In genomic region chr8:111733581-111734243, GRCm38 (mm10) we compare ENCODE assay signal across 9 mouse cellular contexts. TPM values are rescaled to one million over a fixed set of nuclear protein-coding genes. Genes with fewer than 3 reads are reported as not detected.
A peak's percentile ranks its signal among the peaks of the same experiment; 100 is the strongest.
DNase-seq lines count a peak whose midpoint lies in the region; ATAC-seq and TF ChIP-seq lines count a peak whose summit lies in the region.
"Had no signal": no experiment of that assay in that cellular context is flagged by ENCODE, and none has a peak within 500 bp of the region (broad histone marks: within the 10 kb centered on the region; RNA-seq: fewer than 3 reads in every experiment).

No protein-coding gene starts in this region.

- no peak overlapping the region for H3K4me3 ChIP-seq in lung, embryonic 14.5 days (ENCODE audit: low read depth, low read length)
- H3K4me3 ChIP-seq in hindbrain, embryonic 10.5 days, result peak overlapping the region; percentile 77
- H3K4me3 ChIP-seq in limb, embryonic 13.5 days, result no peak overlapping the region

- H3K36me3 ChIP-seq in lung, embryonic 14.5 days (ENCODE audit: insufficient read depth), result no peaks in the 10 kb centered on the region
- H3K36me3 ChIP-seq in hindbrain, embryonic 10.5 days, result peaks cover 14% of the 10 kb centered on the region; the same call in 1 of the 2 replicates
- peaks cover 5% of the 10 kb centered on the region; the same call in 1 of the 2 replicates for H3K36me3 ChIP-seq in limb, embryonic 13.5 days

- no peak for TF ChIP-seq CTCF in lung, embryonic 14.5 days (IDR thresholded peaks at IDR 0.05; ENCODE audit: low read depth)

- ATAC-seq in lung, embryonic 14.5 days (ENCODE audit: insufficient read depth), result peak; percentile 8
- ATAC-seq in limb, embryonic 13.5 days (ENCODE audit: low FRiP score, low read depth), result 0 out of 2 replicates have a peak, but pooled peaks have one; percentile 6
- ATAC-seq in inflammation-experienced regulatory T-cells, adult 6 months, result no peak
- ATAC-seq in megakaryocyte-erythroid progenitor cell, adult 5-6 weeks (replicated peaks; ENCODE audit: low FRiP score, low TSS enrichment, poor library complexity, severe bottlenecking), result no peak

- peak overlapping the region; percentile 91 for H3K27ac ChIP-seq in lung, embryonic 14.5 days (ENCODE audit: low read depth)
- peak overlapping the region; percentile 93 for H3K27ac ChIP-seq in hindbrain, embryonic 10.5 days
- peak overlapping the region; percentile 76 for H3K27ac ChIP-seq in limb, embryonic 13.5 days

- peak overlapping the region; percentile 75 for H3K4me2 ChIP-seq in lung, embryonic 14.5 days
- H3K4me2 ChIP-seq in limb, embryonic 13.5 days (replicated peaks), result peak overlapping the region; percentile 81

- H3K9ac ChIP-seq in lung, embryonic 14.5 days, result peak overlapping the region; percentile 16; the same call in 1 of the 2 replicates
- H3K9ac ChIP-seq in limb, embryonic 13.5 days, result peak overlapping the region; percentile 26; the same call in 1 of the 2 replicates

- peaks cover 64% of the 10 kb centered on the region for H3K4me1 ChIP-seq in lung, embryonic 14.5 days (ENCODE audit: insufficient read depth)
- H3K4me1 ChIP-seq in hindbrain, embryonic 10.5 days (replicated peaks), result peaks cover 100% of the 10 kb centered on the region
- H3K4me1 ChIP-seq in limb, embryonic 13.5 days, result peaks cover 80% of the 10 kb centered on the region

- H3K27me3 ChIP-seq in lung, embryonic 14.5 days (ENCODE audit: insufficient read depth, low read length), result no peaks in the 10 kb centered on the region
- H3K27me3 ChIP-seq in hindbrain, embryonic 10.5 days (ENCODE audit: insufficient read depth, poor library complexity, severe bottlenecking), result no peaks in the 10 kb centered on the region
- no peaks in the 10 kb centered on the region for H3K27me3 ChIP-seq in limb, embryonic 13.5 days

- H3K9me3 ChIP-seq in lung, embryonic 14.5 days (ENCODE audit: low read depth, low read length), result no peaks in the 10 kb centered on the region
- H3K9me3 ChIP-seq in hindbrain, embryonic 10.5 days, result no peaks in the 10 kb centered on the region
- H3K9me3 ChIP-seq in limb, embryonic 13.5 days, result no peaks in the 10 kb centered on the region

- DNase-seq in lung, embryonic 14.5 days, result peak; percentile 74
- DNase-seq in lung, postnatal 25 days (ENCODE audit: low spot score), result no peak
- DNase-seq in embryo, embryonic 10 days (ENCODE audit: low spot score), result peak; percentile 76
- DNase-seq in hindbrain, embryonic 10.5 days (ENCODE audit: low spot score), result peak; percentile 62
- DNase-seq in adrenal gland, adult 8-10 months, result no peak

- WGBS in lung, embryonic 14.5 days, result 10% methylated on average over 5 of the region's 5 CpGs
- WGBS in hindbrain, embryonic 10.5 days, result 6% methylated on average over 5 of the region's 5 CpGs
- WGBS in limb, embryonic 13.5 days, result 8% methylated on average over 5 of the region's 5 CpGs

RNA-seq across cellular contexts. Expression of gene Bcar1, which starts 9.9 kb away (rescaled TPM):
- polyA plus RNA-seq in lung, embryonic 14.5 days (2014; fragmentation: Nextera tagmentation; extraction: Ambion mirVana), result 54.5 and 56.3 TPM in 2 replicates
- 61.6 and 63.9 TPM in 2 replicates for polyA plus RNA-seq in hindbrain, embryonic 10.5 days (2016; fragmentation: Nextera tagmentation; extraction: Ambion mirVana)
- 41.7 and 41.8 TPM in 2 replicates for polyA plus RNA-seq in limb, embryonic 13.5 days (2015; fragmentation: Nextera tagmentation; extraction: Ambion mirVana)
- polyA plus RNA-seq in inflammation-experienced regulatory T-cells, adult 6 months (2017; shearing (Covaris generic)), result under 1 TPM in 2 of 3 experiments, not detected in 1; 0.17 to 0.25 TPM
- 100 to 1,000 TPM in 2 of 4 experiments, 10 to 100 TPM in 2; 86.1 to 150 (median 104) TPM for total RNA-seq in adrenal gland, adult 8-10 months (2022)
- total RNA-seq in megakaryocyte-erythroid progenitor cell, adult 5-6 weeks (2014; fragmentation: Nextera tagmentation), result 0.17 TPM in 1 of 2 replicates, not detected in the other
- total RNA-seq in megakaryocyte-erythroid progenitor cell, adult 5-6 weeks (2017), result not detected in 2 replicates

RNA-seq across cellular contexts. Expression of gene Ctrb1, which starts 42.9 kb away (rescaled TPM):
- not detected in 2 replicates for polyA plus RNA-seq in lung, embryonic 14.5 days (2014; fragmentation: Nextera tagmentation; extraction: Ambion mirVana)
- not detected in 2 replicates for polyA plus RNA-seq in hindbrain, embryonic 10.5 days (2016; fragmentation: Nextera tagmentation; extraction: Ambion mirVana)
- polyA plus RNA-seq in limb, embryonic 13.5 days (2015; fragmentation: Nextera tagmentation; extraction: Ambion mirVana), result 0.89 and 3.1 TPM in 2 replicates
- polyA plus RNA-seq in inflammation-experienced regulatory T-cells, adult 6 months (2017; shearing (Covaris generic)), result not detected
- not detected for total RNA-seq in adrenal gland, adult 8-10 months (2022)
- not detected in 2 replicates for total RNA-seq in megakaryocyte-erythroid progenitor cell, adult 5-6 weeks (2014; fragmentation: Nextera tagmentation)
- total RNA-seq in megakaryocyte-erythroid progenitor cell, adult 5-6 weeks (2017), result not detected in 2 replicates
- total RNA-seq: left cerebral cortex, postnatal 14 days had no signal

Comparison
In these comparisons a context has a peak if more than half of its experiments do, and no peak if none do; other contexts are left out.
1. DNase-seq: peak in lung, embryonic 14.5 days (single experiment), embryo, embryonic 10 days (single experiment) and hindbrain, embryonic 10.5 days (single experiment); none in lung, postnatal 25 days (single experiment) and adrenal gland, adult 8-10 months (single experiment).
2. ATAC-seq: peak in lung, embryonic 14.5 days (single experiment) and limb, embryonic 13.5 days (single experiment); none in inflammation-experienced regulatory T-cells, adult 6 months (single experiment) and megakaryocyte-erythroid progenitor cell, adult 5-6 weeks (single experiment).
3. RNA of gene Bcar1, which starts 9.9 kb away (polyA plus RNA-seq): 61.6 to 63.9 TPM in hindbrain, embryonic 10.5 days, 54.5 to 56.3 TPM in lung, embryonic 14.5 days and 41.7 to 41.8 TPM in limb, embryonic 13.5 days; 0.17 to 0.25 TPM in inflammation-experienced regulatory T-cells, adult 6 months; every median in the first group is over 10 times any median in the second.
4. Peak in every context shown above with its lines, with median percentiles within 50 percentile points of each other: H3K27ac ChIP-seq.